Mouse (Mus musculus) forebrain, embryonic 12.5 days (tissue): ENCODE results near the gene Slc19a2. TPM values are rescaled to one million over a fixed set of nuclear protein-coding genes. Genes with fewer than 3 reads are reported as not detected.

ENCODE experiments used
- ATAC-seq: fragments of 200-750 bp; cut with Nextera tagmentation; 2 replicates; pipeline ENCODE4 v1.8.0; 2017; ENCODE audit warnings: moderate TSS enrichment; ENCODE audit not compliant: low FRiP score
- H3K27ac ChIP-seq: fragments of 300-500 bp; sonication (generic); 2 replicates; pipeline ENCODE4 v1.5.1; 2016; ENCODE audit warnings: mild to moderate bottlenecking
- H3K27me3 ChIP-seq: fragments of 300-500 bp; sonication (generic); 2 replicates; pipeline ENCODE4 v1.6.1; 2016; ENCODE audit warnings: mild to moderate bottlenecking
- H3K36me3 ChIP-seq: fragments of 300-500 bp; sonication (generic); replicated peaks from 2 replicates; pipeline ENCODE4 v1.6.1; 2016; ENCODE audit warnings: mild to moderate bottlenecking
- H3K4me1 ChIP-seq: fragments of 300-500 bp; sonication (generic); 2 replicates; pipeline ENCODE4 v1.6.1; 2016
- H3K4me2 ChIP-seq: fragments of 300-500 bp; sonication (generic); 2 replicates; pipeline ENCODE4 v1.6.1; 2016; ENCODE audit warnings: mild to moderate bottlenecking, moderate library complexity
- H3K4me3 ChIP-seq: fragments of 300-500 bp; sonication (generic); replicated peaks from 2 replicates; pipeline ENCODE4 v1.5.1; 2016; ENCODE audit warnings: mild to moderate bottlenecking
- H3K9ac ChIP-seq: fragments of 300-500 bp; sonication (generic); 2 replicates; pipeline ENCODE4 v1.6.1; 2016; ENCODE audit warnings: mild to moderate bottlenecking
- H3K9me3 ChIP-seq: fragments of 300-500 bp; sonication (generic); 2 replicates; pipeline ENCODE4 v1.6.1; 2016
- WGBS: fragments of 180-500 bp; shearing (Covaris S2); methylation state at CpG from one replicate; pipeline ENCODE4 v1.1.7; 2016; 5-methylcytosine and 5-hydroxymethylcytosine counted together
- polyA plus RNA-seq: library from polyadenylated mRNA; unstranded; fragments of >200 nt; fragmentation: Nextera tagmentation; extraction: Ambion mirVana; gene quantifications from 2 replicates; pipeline ENCODE4 v1.2.1, GENCODE M21; 2016

The Slc19a2 gene
- polyA plus RNA-seq, 1 experiment from 2014 or later = 10.8 TPM

DNA sequence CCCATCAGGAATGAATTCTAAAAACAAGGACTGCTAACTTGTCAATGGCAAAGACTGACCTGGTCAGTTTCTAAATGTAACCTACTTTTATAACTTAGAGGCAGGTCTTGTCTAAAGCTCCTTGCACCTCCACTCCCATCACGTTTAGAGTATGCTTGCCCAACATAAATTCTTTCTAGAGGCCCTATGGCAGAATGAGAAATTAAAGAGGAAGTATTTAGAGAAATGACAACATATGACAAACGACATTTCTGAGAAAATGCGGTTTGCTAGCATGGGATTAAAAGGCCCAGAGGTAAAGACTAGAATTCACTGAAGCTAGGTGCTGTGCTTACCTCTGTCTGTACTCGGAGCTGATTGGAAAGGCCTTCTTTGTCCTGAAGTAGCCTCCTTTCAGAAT, 53.1 kb downstream of the Slc19a2 start:
- no peaks in the 10 kb centered on the region for H3K27me3 ChIP-seq
- H3K4me1 ChIP-seq = peaks cover 11% of the 10 kb centered on the region
- H3K4me2 ChIP-seq = no peak overlapping the region
- peaks cover 48% of the 10 kb centered on the region for H3K36me3 ChIP-seq
- H3K27ac ChIP-seq = no peak overlapping the region
- H3K9me3 ChIP-seq = no peaks in the 10 kb centered on the region
- ATAC-seq = no peak
- no peak overlapping the region for H3K9ac ChIP-seq
- 90% methylated on average over 4 of the region's 4 CpGs for WGBS
- no peak overlapping the region for H3K4me3 ChIP-seq

DNA sequence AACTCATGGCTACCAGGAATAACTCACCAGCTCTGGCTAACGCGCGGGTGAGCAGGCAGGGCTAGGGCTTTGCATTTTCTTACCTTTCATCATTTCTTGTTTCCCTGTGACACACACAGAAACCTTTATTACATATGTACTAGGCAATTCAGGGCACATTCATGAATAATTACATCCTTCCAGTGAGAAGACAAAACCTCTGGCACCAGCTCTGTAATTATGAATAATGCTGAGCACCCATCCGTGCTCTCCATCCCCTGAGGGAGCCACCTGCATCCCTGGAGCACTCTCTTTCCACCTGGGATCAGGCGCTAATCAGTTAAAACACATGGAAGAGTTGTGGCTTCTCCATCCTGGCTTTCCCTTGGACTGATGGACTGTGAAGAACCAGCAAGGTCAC, 55.0 kb downstream of the Slc19a2 start, which contains the start of gene Nme7:
TSS of gene Nme7 (plus strand) at position 301 of the 400 bp plus-strand sequence.
- H3K27ac ChIP-seq = no peak within 1 kb of the TSS
- no peak for ATAC-seq
- WGBS = 89% methylated on average over 5 of the region's 5 CpGs
- peaks cover 34% of the 10 kb centered on the region for H3K36me3 ChIP-seq
- no peak within 1 kb of the TSS for H3K9ac ChIP-seq
- H3K4me2 ChIP-seq = no peak within 1 kb of the TSS
- no peaks in the 10 kb centered on the region for H3K9me3 ChIP-seq
- peaks cover 20% of the 10 kb centered on the region for H3K4me1 ChIP-seq
- H3K27me3 ChIP-seq = no peaks in the 10 kb centered on the region
- H3K4me3 ChIP-seq = no peak within 1 kb of the TSS

DNA sequence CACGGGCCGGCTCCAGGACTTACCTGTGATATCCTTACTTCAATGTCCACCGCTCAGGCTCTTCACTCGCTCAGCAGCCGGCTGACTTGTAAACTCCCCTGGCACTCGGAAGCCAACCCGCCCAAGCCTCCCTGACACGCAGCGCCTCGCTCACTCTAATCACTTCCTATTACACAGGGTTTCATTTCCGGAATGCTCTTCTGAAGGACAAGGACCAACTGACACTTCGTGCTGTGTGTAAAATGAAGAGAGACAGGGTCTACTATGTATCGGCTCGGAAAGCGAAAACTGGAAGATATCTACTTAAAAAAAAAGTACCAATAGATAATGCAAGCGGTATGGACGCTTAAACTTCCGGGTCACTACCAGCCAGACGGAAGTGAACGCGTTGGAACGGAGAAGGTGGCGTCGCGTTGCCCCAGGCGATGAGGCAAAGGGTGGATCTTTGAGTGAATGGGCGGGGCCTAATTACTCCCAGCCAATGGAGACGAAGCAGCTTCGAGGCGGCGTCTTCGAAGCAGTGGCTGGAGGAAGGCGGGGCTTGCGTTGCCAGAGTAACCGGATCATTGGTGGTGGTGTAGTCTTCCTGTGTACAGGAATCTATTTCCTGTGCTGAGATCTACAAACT, 58.4 kb downstream of the Slc19a2 start, which contains the start of gene Blzf1:
TSS of gene Blzf1 (minus strand) at position 366 of the 628 bp plus-strand sequence.
- H3K4me1 ChIP-seq = peaks cover 20% of the 10 kb centered on the region
- peak within 1 kb of the TSS; percentile 56 for H3K9ac ChIP-seq
- no peaks in the 10 kb centered on the region for H3K9me3 ChIP-seq
- ATAC-seq = peak; percentile 99
- no peaks in the 10 kb centered on the region for H3K27me3 ChIP-seq
- under 1% methylated on average over 35 of the region's 35 CpGs for WGBS
- H3K36me3 ChIP-seq = peaks cover 2% of the 10 kb centered on the region
- peak within 1 kb of the TSS; percentile 91 for H3K4me2 ChIP-seq
- H3K27ac ChIP-seq = 0 out of 2 replicates have a peak within 1 kb of the TSS, but pooled peaks have one; percentile 31
- H3K4me3 ChIP-seq = peak within 1 kb of the TSS; percentile 78

DNA sequence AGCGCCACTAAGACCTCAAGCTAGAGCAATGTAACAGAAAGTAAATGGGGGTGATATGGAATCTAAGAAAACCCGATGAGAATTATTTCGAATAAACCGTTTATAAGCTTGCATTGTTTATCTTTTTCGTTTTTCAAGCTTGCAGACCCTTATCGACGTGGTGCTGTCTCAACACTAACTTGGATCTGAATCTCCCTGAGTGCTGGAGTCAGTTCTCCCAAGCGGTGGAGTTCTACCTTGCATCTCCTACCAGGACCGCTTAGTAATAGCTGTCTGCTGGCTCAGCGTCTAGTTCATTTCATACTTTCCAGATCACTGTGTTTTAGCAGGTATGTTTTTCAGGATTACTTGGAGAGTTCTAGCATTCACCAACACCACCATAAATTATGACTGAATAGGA, 59.1 kb downstream of the Slc19a2 start:
- H3K4me1 ChIP-seq = peaks cover 20% of the 10 kb centered on the region
- 15% methylated on average over 10 of the region's 10 CpGs for WGBS
- H3K9me3 ChIP-seq = no peaks in the 10 kb centered on the region
- H3K36me3 ChIP-seq = peaks cover 6% of the 10 kb centered on the region
- H3K4me3 ChIP-seq = peak overlapping the region; percentile 78
- H3K4me2 ChIP-seq = peak overlapping the region; percentile 72
- ATAC-seq = no peak
- 0 out of 2 replicates have a peak overlapping the region, but pooled peaks have one; percentile 31 for H3K27ac ChIP-seq
- peak overlapping the region; percentile 55 for H3K9ac ChIP-seq
- H3K27me3 ChIP-seq = no peaks in the 10 kb centered on the region

DNA sequence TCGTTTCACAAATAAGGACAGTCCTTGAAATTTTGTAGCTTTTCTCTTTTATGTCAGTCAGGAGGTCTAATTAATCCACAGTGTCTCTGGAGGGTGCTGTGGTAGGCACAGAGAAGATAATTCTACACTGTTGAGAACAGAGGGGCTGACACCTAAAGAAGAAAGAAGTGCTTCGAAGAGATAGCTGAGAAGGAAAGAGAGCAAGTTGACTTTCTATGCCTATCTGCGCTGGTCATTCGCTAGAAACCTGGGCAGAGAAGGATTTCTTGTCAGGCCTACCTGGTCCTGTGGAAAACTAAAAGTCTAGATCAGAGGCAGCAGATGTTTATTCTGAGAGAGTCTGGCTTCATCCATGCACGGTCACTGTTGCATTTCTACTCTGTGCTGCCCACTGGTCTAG, 65.2 kb downstream of the Slc19a2 start:
- H3K36me3 ChIP-seq = peaks cover 15% of the 10 kb centered on the region
- no peak for ATAC-seq
- H3K4me1 ChIP-seq = no peaks in the 10 kb centered on the region
- no peak overlapping the region for H3K4me2 ChIP-seq
- H3K27me3 ChIP-seq = no peaks in the 10 kb centered on the region
- 93% methylated on average over 5 of the region's 5 CpGs for WGBS
- no peak overlapping the region for H3K9ac ChIP-seq
- no peaks in the 10 kb centered on the region for H3K9me3 ChIP-seq
- no peak overlapping the region for H3K4me3 ChIP-seq
- H3K27ac ChIP-seq = no peak overlapping the region

Other genes starting within 250 kb of the Slc19a2 start
- not detected in 2 replicates for gene Sele, start 200.8 kb upstream of the Slc19a2 start, polyA plus RNA-seq
- not detected in 2 replicates for gene Sell, start 187.1 kb upstream of the Slc19a2 start, polyA plus RNA-seq
- not detected in 2 replicates for gene Selp, start 133.8 kb upstream of the Slc19a2 start, polyA plus RNA-seq
- gene F5, start 97.2 kb upstream of the Slc19a2 start, polyA plus RNA-seq = 0.15 and 0.18 TPM in 2 replicates
- 18.6 and 19.5 TPM in 2 replicates for gene Ccdc181, start 26.5 kb downstream of the Slc19a2 start, polyA plus RNA-seq
- 37.0 and 37.1 TPM in 2 replicates for gene Nme7, start 55.1 kb downstream of the Slc19a2 start, polyA plus RNA-seq
- gene Blzf1, start 58.4 kb downstream of the Slc19a2 start, polyA plus RNA-seq = 27.3 and 28.9 TPM in 2 replicates
- 28.6 and 29.7 TPM in 2 replicates for gene Atp1b1, start 209.3 kb downstream of the Slc19a2 start, polyA plus RNA-seq